In the genomic region with DNA sequence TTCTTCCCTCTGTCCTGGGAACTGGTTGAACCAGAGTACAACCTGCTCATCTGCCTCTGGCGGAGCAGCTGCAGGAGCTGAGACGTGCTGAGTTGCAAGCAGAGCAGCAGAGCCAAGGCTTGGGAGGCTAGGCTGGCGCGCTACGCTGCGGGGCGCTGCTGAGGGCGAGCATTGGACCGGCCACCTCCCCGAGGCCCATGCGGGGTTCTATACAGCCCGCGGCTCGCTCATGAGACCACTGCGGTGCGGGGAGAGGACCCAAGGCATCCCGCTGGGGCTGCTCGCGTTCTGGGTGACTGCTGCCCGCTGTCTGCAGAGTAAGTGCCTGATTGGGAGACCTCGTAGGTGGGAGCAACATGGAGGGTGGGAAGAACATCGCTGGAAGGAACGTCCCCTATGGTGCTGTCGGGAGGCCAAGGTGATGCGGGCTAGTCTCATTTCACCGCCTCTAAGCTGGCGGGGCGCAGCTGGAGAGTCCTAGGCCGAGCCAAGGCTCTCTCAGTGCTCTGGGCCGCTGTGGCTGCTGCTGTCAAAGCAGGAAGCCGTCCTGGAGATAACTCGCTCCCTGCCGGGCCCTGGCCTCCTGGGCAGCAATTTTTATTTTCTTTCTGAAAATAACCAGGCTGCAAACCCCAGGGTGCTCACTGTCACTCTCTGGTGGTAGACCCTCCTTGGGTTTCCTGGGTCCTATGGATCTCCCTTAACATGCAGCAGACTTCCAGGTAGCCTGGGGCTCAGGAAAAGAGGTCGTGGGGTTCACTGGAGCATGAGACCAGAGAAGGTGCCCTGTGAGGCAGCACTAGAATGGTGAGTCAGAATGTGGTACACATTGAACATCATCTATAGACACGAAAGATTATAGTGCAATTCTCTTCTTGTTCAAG, we compare ENCODE assay signal across 8 mouse cellular contexts. TPM values are rescaled to one million over a fixed set of nuclear protein-coding genes. Genes with fewer than 3 reads are reported as not detected.
DNase-seq lines count a peak whose midpoint lies in the region; ATAC-seq and TF ChIP-seq lines count a peak whose summit lies in the region.

A gene (plus strand): TSS at position 4 of the 884 bp plus-strand sequence.

- H3K27ac ChIP-seq in forebrain, embryonic 10.5 days, result peak within 1 kb of the TSS; percentile 75
- peak within 1 kb of the TSS; percentile 66 for H3K27ac ChIP-seq in hindbrain, embryonic 12.5 days
- H3K27ac ChIP-seq in midbrain, embryonic 11.5 days (ENCODE audit: low read depth, low read length), result no peak within 1 kb of the TSS
- H3K27ac ChIP-seq in stomach, postnatal 0 days (replicated peaks), result peak within 1 kb of the TSS; percentile 88

- TF ChIP-seq CTCF in stomach, postnatal 0 days (IDR thresholded peaks at IDR 0.05; ENCODE audit: low read depth), result peak; percentile 63

- no peaks in the 10 kb centered on the region for H3K9me3 ChIP-seq in forebrain, embryonic 10.5 days
- H3K9me3 ChIP-seq in hindbrain, embryonic 12.5 days (replicated peaks), result no peaks in the 10 kb centered on the region
- no peaks in the 10 kb centered on the region for H3K9me3 ChIP-seq in midbrain, embryonic 11.5 days (ENCODE audit: control insufficient read depth, low read length)
- H3K9me3 ChIP-seq in stomach, postnatal 0 days (ENCODE audit: control insufficient read depth, low read length), result no peaks in the 10 kb centered on the region

- 5% methylated on average over 35 of the region's 35 CpGs for WGBS in forebrain, embryonic 10.5 days
- 6% methylated on average over 35 of the region's 35 CpGs for WGBS in hindbrain, embryonic 12.5 days
- 5% methylated on average over 35 of the region's 35 CpGs for WGBS in midbrain, embryonic 11.5 days
- WGBS in stomach, postnatal 0 days, result 5% methylated on average over 35 of the region's 35 CpGs

- TF ChIP-seq EP300 in stomach, postnatal 0 days (optimal IDR thresholded peaks at IDR 0.05), result no peak

- peak; percentile 92 for ATAC-seq in hindbrain, embryonic 12.5 days (ENCODE audit: low FRiP score)
- peak; percentile 89 for ATAC-seq in midbrain, embryonic 11.5 days (ENCODE audit: low FRiP score)
- peak; percentile 68 for ATAC-seq in stomach, postnatal 0 days (ENCODE audit: low FRiP score, low TSS enrichment)

- no peaks in the 10 kb centered on the region for H3K36me3 ChIP-seq in forebrain, embryonic 10.5 days (replicated peaks)
- H3K36me3 ChIP-seq in hindbrain, embryonic 12.5 days, result no peaks in the 10 kb centered on the region
- no peaks in the 10 kb centered on the region for H3K36me3 ChIP-seq in midbrain, embryonic 11.5 days (ENCODE audit: control insufficient read depth, insufficient read depth, low read length)
- H3K36me3 ChIP-seq in stomach, postnatal 0 days (ENCODE audit: control insufficient read depth, insufficient read depth, low read length), result no peaks in the 10 kb centered on the region

- H3K9ac ChIP-seq in hindbrain, embryonic 12.5 days, result peak within 1 kb of the TSS; percentile 67
- H3K9ac ChIP-seq in midbrain, embryonic 11.5 days (ENCODE audit: low read length), result peak within 1 kb of the TSS; percentile 68
- peak within 1 kb of the TSS; percentile 76 for H3K9ac ChIP-seq in stomach, postnatal 0 days (ENCODE audit: low read length)

- peaks cover 23% of the 10 kb centered on the region for H3K4me1 ChIP-seq in forebrain, embryonic 10.5 days
- peaks cover 14% of the 10 kb centered on the region for H3K4me1 ChIP-seq in hindbrain, embryonic 12.5 days
- 0 out of 2 replicates have a peak, but pooled peaks cover 2% of the 10 kb centered on the region for H3K4me1 ChIP-seq in midbrain, embryonic 11.5 days (ENCODE audit: control insufficient read depth, insufficient read depth, low read length)
- no peaks in the 10 kb centered on the region; the same call in 1 of the 2 replicates for H3K4me1 ChIP-seq in stomach, postnatal 0 days (replicated peaks; ENCODE audit: control insufficient read depth, insufficient read depth)

- H3K4me3 ChIP-seq in forebrain, embryonic 10.5 days, result peak within 1 kb of the TSS; percentile 60
- peak within 1 kb of the TSS; percentile 46 for H3K4me3 ChIP-seq in hindbrain, embryonic 12.5 days
- H3K4me3 ChIP-seq in midbrain, embryonic 11.5 days (ENCODE audit: low read depth, low read length), result peak within 1 kb of the TSS; percentile 40
- peak within 1 kb of the TSS; percentile 52 for H3K4me3 ChIP-seq in stomach, postnatal 0 days (ENCODE audit: low read depth, low read length)

- H3K27me3 ChIP-seq in forebrain, embryonic 10.5 days (ENCODE audit: poor library complexity, severe bottlenecking), result peaks cover 37% of the 10 kb centered on the region
- H3K27me3 ChIP-seq in hindbrain, embryonic 12.5 days, result peaks cover 8% of the 10 kb centered on the region
- no peaks in the 10 kb centered on the region for H3K27me3 ChIP-seq in midbrain, embryonic 11.5 days (ENCODE audit: control insufficient read depth, insufficient read depth, low read length)
- no peaks in the 10 kb centered on the region for H3K27me3 ChIP-seq in stomach, postnatal 0 days (ENCODE audit: control insufficient read depth, insufficient read depth, low read length)

- peak; percentile 16 for DNase-seq in urinary bladder, postnatal 25 days (ENCODE audit: low spot score)
- no peak for DNase-seq in urinary bladder, postnatal 10 days (ENCODE audit: low spot score)
- peak; percentile 37 for DNase-seq in forebrain, embryonic 10.5 days (ENCODE audit: extremely low spot score, low spot score)
- peak; percentile 25 to 38 for DNase-seq in left cerebral cortex, postnatal 14 days (ENCODE audit: low spot score in 2 of 2)
- DNase-seq in midbrain, embryonic 11.5 days (ENCODE audit: low spot score, missing footprints), result peak; percentile 96
- DNase-seq in stomach, postnatal 0 days (ENCODE audit: low spot score), result peak; percentile 74
- no peak for DNase-seq in thymus, postnatal 36 days

- H3K4me2 ChIP-seq in hindbrain, embryonic 12.5 days (replicated peaks), result peak within 1 kb of the TSS; percentile 82
- peak within 1 kb of the TSS; percentile 78 for H3K4me2 ChIP-seq in midbrain, embryonic 11.5 days
- peak within 1 kb of the TSS; percentile 86 for H3K4me2 ChIP-seq in stomach, postnatal 0 days (replicated peaks; ENCODE audit: low read depth)

- intact Hi-C loops in left cerebral cortex, postnatal 14 days (cut with DNase I), result no loop called here

RNA-seq across cellular contexts. Expression of the gene that starts here (rescaled TPM):
- 0.34 and 0.68 TPM in 2 replicates for polyA plus RNA-seq in forebrain, embryonic 10.5 days (2016; fragmentation: Nextera tagmentation; extraction: Ambion mirVana)
- polyA plus RNA-seq in hindbrain, embryonic 12.5 days (2016; fragmentation: Nextera tagmentation; extraction: Ambion mirVana), result 4.4 and 5.4 TPM in 2 replicates
- 1 to 10 TPM; 7.5 to 8.4 TPM for total RNA-seq in left cerebral cortex, postnatal 14 days (2021)
- 1.9 and 2.0 TPM in 2 replicates for polyA plus RNA-seq in midbrain, embryonic 11.5 days (2014; fragmentation: Nextera tagmentation; extraction: Ambion mirVana)
- 19.5 and 20.4 TPM in 2 replicates for polyA plus RNA-seq in stomach, postnatal 0 days (2015; fragmentation: Nextera tagmentation; extraction: Ambion mirVana)

Comparison
In these comparisons a context has a peak if more than half of its experiments do, and no peak if none do; other contexts are left out.
1. DNase-seq: peak in urinary bladder, postnatal 25 days (single experiment), left cerebral cortex, postnatal 14 days (2 of 2), midbrain, embryonic 11.5 days (single experiment) and stomach, postnatal 0 days (single experiment); none in urinary bladder, postnatal 10 days (single experiment) and thymus, postnatal 36 days (0 of 2).
2. Peak in DNase-seq, H3K4me3 ChIP-seq and H3K27ac ChIP-seq in forebrain, embryonic 10.5 days; RNA of the gene not detected or under 1 TPM.
3. Peak in every context shown above with its lines, with median percentiles within 50 percentile points of each other: H3K4me3 ChIP-seq, ATAC-seq, H3K4me2 ChIP-seq and H3K9ac ChIP-seq.